Mouse (Mus musculus): ENCODE data around the gene Myh4.

GRCm38 (mm10) chr11:67199752-67200151 lies 38.1 kb upstream of the Myh4 start, which contains the start of gene Myh1:
- TF ChIP-seq EP300 (IDR thresholded peaks at IDR 0.05; ENCODE audit: low read length), result no peak
- TF ChIP-seq POLR2A (IDR thresholded peaks at IDR 0.05; ENCODE audit: low read depth, low read length), result no peak
- no peak for TF ChIP-seq CHD1 (IDR thresholded peaks at IDR 0.05; ENCODE audit: low read depth, low read length)
- no peak for TF ChIP-seq CHD2 (IDR thresholded peaks at IDR 0.05; ENCODE audit: low read length)
- TF ChIP-seq MXI1 (IDR thresholded peaks at IDR 0.05; ENCODE audit: low read depth, low read length), result no peak
- no peak for TF ChIP-seq MAFK (IDR thresholded peaks at IDR 0.05; ENCODE audit: insufficient replicate concordance, low read length)
- TF ChIP-seq NRF1 (IDR thresholded peaks at IDR 0.05; ENCODE audit: low read depth, low read length), result no peak
- no peak for TF ChIP-seq RAD21 (IDR thresholded peaks at IDR 0.05; ENCODE audit: low read depth, low read length)
- TF ChIP-seq CTCF (conservative IDR thresholded peaks at IDR 0.05 in 1 of 2, IDR thresholded peaks at IDR 0.05 in 1 of 2; ENCODE audit: low read depth in 2 of 2, low read length in 2 of 2), result no peak
